Mouse (Mus musculus) gastrocnemius, postnatal 14 days (tissue): Measurements from ENCODE around the gene Troap. TPM values are rescaled to one million over a fixed set of nuclear protein-coding genes. Genes with fewer than 3 reads are reported as not detected.

Source experiments
- microRNA-seq, 2 experiments: library from miRNA; unstranded; fragments of <30 nt; microRNA quantifications; one replicate each; pipeline ENCODE4 v1.2.0; 2021
- total RNA-seq, 2 experiments: library from RNA; stranded (reverse); gene quantifications; 2 replicates each; pipeline ENCODE4 v1.2.3; 2021

The Troap gene
- total RNA-seq, 2 experiments from 2014 or later, result 1.4 to 1.8 TPM

Small RNAs within 50 kb of the gene (microRNA-seq; reads per million reads assigned to microRNA genes)
- 0 to 0.32 reads per million in 2 experiments for gene Mir6960

Other genes with a start within 250 kb of the Troap start
- 10 to 100 TPM; 36.6 to 42.0 TPM for gene Prkag1, start 243.1 kb upstream of the Troap start, total RNA-seq
- 10 to 100 TPM; 40.2 to 40.8 TPM for gene Kmt2d, start 203.4 kb upstream of the Troap start, total RNA-seq
- 1 to 10 TPM; 1.1 to 2.0 TPM for gene Rhebl1, start 180.0 kb upstream of the Troap start, total RNA-seq
- gene Dhh, start 176.0 kb upstream of the Troap start, total RNA-seq, result 1 to 10 TPM in 1 of 2 experiments, under 1 TPM in 1; 0.97 to 4.1 TPM
- gene Lmbr1l, start 156.3 kb upstream of the Troap start, total RNA-seq, result 10 to 100 TPM in 1 of 2 experiments, 1 to 10 TPM in 1; 4.4 to 11.3 TPM
- gene Tuba1b, start 140.0 kb upstream of the Troap start, total RNA-seq, result 10 to 100 TPM; 64.0 to 93.6 TPM
- not detected for gene Gm49450, start 121.0 kb upstream of the Troap start, total RNA-seq
- 100 to 1,000 TPM in 1 of 2 experiments, 10 to 100 TPM in 1; 58.7 to 109 TPM for gene Tuba1a, start 120.9 kb upstream of the Troap start, total RNA-seq
- gene Tuba1c, start 44.7 kb upstream of the Troap start, total RNA-seq, result 10 to 100 TPM; 14.3 to 21.0 TPM
- 1 to 10 TPM; 1.2 to 1.4 TPM for gene Prph, start 19.4 kb upstream of the Troap start, total RNA-seq
- not detected for gene C1ql4, start 13.2 kb downstream of the Troap start, total RNA-seq
- under 1 TPM in 1 of 2 experiments, not detected in 1; 0.12 TPM for gene Dnajc22, start 18.6 kb downstream of the Troap start, total RNA-seq
- gene Spats2, start 51.3 kb downstream of the Troap start, total RNA-seq, result 1 to 10 TPM; 7.1 to 8.7 TPM
- not detected for gene Kcnh3, start 150.3 kb downstream of the Troap start, total RNA-seq
- 10 to 100 TPM; 34.4 to 37.2 TPM for gene Mcrs1, start 177.4 kb downstream of the Troap start, total RNA-seq
- gene Prpf40b, start 220.5 kb downstream of the Troap start, total RNA-seq, result 10 to 100 TPM; 18.4 to 20.8 TPM
- not detected for gene Fam186b, start 221.3 kb downstream of the Troap start, total RNA-seq